Mouse (Mus musculus) C2C12 (cell line): ENCODE measurements around the gene Thap12. TPM values are rescaled to one million over a fixed set of nuclear protein-coding genes. Genes with fewer than 3 reads are reported as not detected.
A peak's percentile ranks its signal among the peaks of the same experiment; 100 is the strongest.

Experiments
- H3K27me3 ChIP-seq: one replicate; pipeline ENCODE4 v1.6.1; 2011; ENCODE audit not compliant: control insufficient read depth, insufficient read depth, insufficient read length
- H3K36me3 ChIP-seq: one replicate; pipeline ENCODE4 v1.6.1; 2011; ENCODE audit not compliant: control insufficient read depth, insufficient read depth
- H3K4me3 ChIP-seq: one replicate; pipeline ENCODE4 v1.5.1; 2011; ENCODE audit warnings: mild to moderate bottlenecking, control low read depth; ENCODE audit not compliant: poor library complexity, insufficient read depth, severe bottlenecking
- H3K79me2 ChIP-seq: one replicate; pipeline ENCODE4 v1.6.1; 2011; ENCODE audit not compliant: control insufficient read depth, insufficient read depth
- H3K79me3 ChIP-seq: one replicate; pipeline ENCODE4 v1.6.1; 2011; ENCODE audit warnings: low read depth, control low read depth
- H3ac ChIP-seq: one replicate; pipeline ENCODE3; 2011; ENCODE audit warnings: low read depth; ENCODE audit not compliant: control insufficient read depth, insufficient read length
- CEBPB ChIP-seq: IDR thresholded peaks from one replicate; pipeline ENCODE4 v1.6.1; 2011; ENCODE audit warnings: low read depth, mild to moderate bottlenecking, control low read depth, moderate library complexity
- CTCF ChIP-seq: IDR thresholded peaks from one replicate; pipeline ENCODE4 v1.5.1; 2011; ENCODE audit not compliant: control insufficient read depth, insufficient read depth, insufficient read length
- FOSL1 ChIP-seq: IDR thresholded peaks from one replicate; pipeline ENCODE4 v1.8.0; 2011; ENCODE audit warnings: mild to moderate bottlenecking, low read length; ENCODE audit not compliant: poor library complexity, insufficient read depth, severe bottlenecking
- MAX ChIP-seq: IDR thresholded peaks from one replicate; pipeline ENCODE4 v1.6.1; 2011; ENCODE audit warnings: mild to moderate bottlenecking, control low read depth
- MYOD1 ChIP-seq: IDR thresholded peaks from one replicate; pipeline ENCODE4 v1.6.1; 2011; ENCODE audit warnings: low read depth; ENCODE audit not compliant: control insufficient read depth, insufficient read length
- MYOG ChIP-seq: IDR thresholded peaks from one replicate; pipeline ENCODE4 v1.6.1; 2011; ENCODE audit not compliant: control insufficient read depth, insufficient read length; ENCODE audit errors: extremely low read depth
- USF1 ChIP-seq: IDR thresholded peaks from one replicate; pipeline ENCODE4 v1.6.1; 2011; ENCODE audit warnings: low read depth, mild to moderate bottlenecking, control low read depth, moderate library complexity
- polyA plus RNA-seq: library from polyadenylated mRNA; unstranded; fragments of >200 nt; fragmentation: generic; extraction: Trizol; gene quantifications from one replicate; pipeline ENCODE4 v1.2.1, GENCODE M21; 2012; ENCODE audit warnings: missing spikeins

The Thap12 gene
- polyA plus RNA-seq, 1 experiment = 22.3 TPM

- Histone ChIP-seq H3K27me3 (no peaks in the 10 kb centered on the region), H3K4me3 (no peak overlapping the region), H3K79me2 (no peaks in the 10 kb centered on the region), H3K79me3 (no peaks in the 10 kb centered on the region), H3K36me3 (no peaks in the 10 kb centered on the region), H3ac (no peak overlapping the region)
- TF ChIP-seq FOSL1 (no peak), CTCF (no peak), CEBPB (no peak), MYOD1 (no peak), MYOG (no peak), USF1 (no peak), MAX (no peak)
Observed at GRCm38 (mm10) chr7:98692761-98693546, 9.9 kb upstream of the Thap12 start.

- H3K79me2 ChIP-seq = no peaks in the 10 kb centered on the region
- TF ChIP-seq FOSL1 (no peak), MYOG (no peak), MAX (no peak), USF1 (no peak), CTCF (no peak)
- H3K27me3 ChIP-seq = no peaks in the 10 kb centered on the region
- H3ac ChIP-seq = no peak overlapping the region
- H3K4me3 ChIP-seq = no peak overlapping the region
- no peaks in the 10 kb centered on the region for H3K36me3 ChIP-seq
- no peaks in the 10 kb centered on the region for H3K79me3 ChIP-seq
Observed at GRCm38 (mm10) chr7:98694046-98694445, 8.9 kb upstream of the Thap12 start.

- Histone ChIP-seq H3K4me3 (no peak overlapping the region), H3K79me2 (no peaks in the 10 kb centered on the region), H3ac (no peak overlapping the region), H3K27me3 (no peaks in the 10 kb centered on the region), H3K79me3 (no peaks in the 10 kb centered on the region), H3K36me3 (no peaks in the 10 kb centered on the region)
- TF ChIP-seq CTCF = peak; percentile 12
- TF ChIP-seq FOSL1 = no peak
Observed at GRCm38 (mm10) chr7:98697496-98697895, 5.4 kb upstream of the Thap12 start.

- H3K4me3 ChIP-seq = no peak overlapping the region
- H3K79me2 ChIP-seq = no peaks in the 10 kb centered on the region
- TF ChIP-seq MYOD1 = no peak
- no peak for TF ChIP-seq MAX
- TF ChIP-seq CEBPB = no peak
- no peak for TF ChIP-seq CTCF
- no peak for TF ChIP-seq USF1
- TF ChIP-seq FOSL1 = no peak
- no peak for TF ChIP-seq MYOG
- H3K36me3 ChIP-seq = no peaks in the 10 kb centered on the region
- H3K79me3 ChIP-seq = no peaks in the 10 kb centered on the region
- H3ac ChIP-seq = no peak overlapping the region
- H3K27me3 ChIP-seq = no peaks in the 10 kb centered on the region
Observed at GRCm38 (mm10) chr7:98698041-98698440, 4.9 kb upstream of the Thap12 start.

GRCm38 (mm10) chr7:98698590-98698989 lies 4.3 kb upstream of the Thap12 start:
- H3K79me2 ChIP-seq = peaks cover 5% of the 10 kb centered on the region
- TF ChIP-seq MYOD1 (no peak), CEBPB (no peak), CTCF (no peak), FOSL1 (no peak), USF1 (no peak), MYOG (no peak), MAX (no peak)
- H3ac ChIP-seq = no peak overlapping the region
- peaks cover 4% of the 10 kb centered on the region for H3K79me3 ChIP-seq
- no peaks in the 10 kb centered on the region for H3K27me3 ChIP-seq
- H3K4me3 ChIP-seq = no peak overlapping the region
- no peaks in the 10 kb centered on the region for H3K36me3 ChIP-seq

GRCm38 (mm10) chr7:98701771-98702170 lies 1.1 kb upstream of the Thap12 start:
- Histone ChIP-seq H3K79me3 (peaks cover 33% of the 10 kb centered on the region), H3K27me3 (no peaks in the 10 kb centered on the region)
- no peak for TF ChIP-seq CTCF
- no peak for TF ChIP-seq MYOD1
- no peak for TF ChIP-seq USF1
- TF ChIP-seq CEBPB = no peak
- no peak for TF ChIP-seq FOSL1
- TF ChIP-seq MYOG = no peak
- TF ChIP-seq MAX = no peak

More at GRCm38 (mm10) chr7:98701771-98702170, 1.1 kb upstream of the Thap12 start:
- Histone ChIP-seq H3ac (peak overlapping the region; percentile 81), H3K79me2 (peaks cover 37% of the 10 kb centered on the region), H3K36me3 (no peaks in the 10 kb centered on the region), H3K4me3 (peak overlapping the region; percentile 38)
